Mouse (Mus musculus) cerebellum, adult 18-20 months (tissue): ENCODE measurements around the gene Lama1.
A peak's percentile ranks its signal among the peaks of the same experiment; 100 is the strongest.

ENCODE experiments used
- DNase-seq, 2 experiments: peaks; one replicate each; pipeline ENCODE4 v3.0.0; 2021

Lama1 gene

DNA sequence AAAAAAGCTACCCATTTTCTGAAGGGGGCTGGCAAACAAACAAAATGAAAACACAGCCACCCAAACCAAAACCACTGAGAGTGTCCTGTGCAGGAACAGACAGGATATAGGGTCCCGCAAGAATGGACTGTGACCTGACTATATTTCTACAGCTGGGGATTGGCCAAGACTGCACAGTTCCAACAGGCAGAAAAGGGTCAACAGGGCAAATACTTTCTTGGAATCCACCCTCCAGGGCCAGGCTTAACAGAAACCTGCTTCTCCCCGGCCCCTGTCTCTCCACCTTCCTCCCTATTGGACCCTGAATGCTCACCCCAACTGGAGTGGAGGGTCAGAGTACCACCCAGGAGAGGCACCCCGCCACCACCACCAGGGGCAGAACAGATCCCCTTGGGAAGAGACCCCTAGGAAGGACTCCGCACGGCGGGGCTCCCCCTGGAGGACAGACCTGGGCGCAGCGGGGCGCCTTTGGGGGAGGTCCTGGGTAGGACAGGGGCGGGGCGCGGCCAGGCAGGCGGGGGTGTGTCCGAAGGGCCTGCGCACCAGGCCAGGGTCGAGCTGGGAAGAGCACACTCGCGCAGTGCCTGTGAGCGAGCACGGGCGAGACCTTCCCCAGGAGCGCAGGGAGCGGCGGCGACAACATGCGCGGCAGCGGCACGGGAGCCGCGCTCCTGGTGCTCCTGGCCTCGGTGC lies at the start of gene Lama1:
Gene Lama1, plus strand, starts transcription at position 566 of the 693 bp plus-strand sequence.
- peak in 1 of 2 experiments; percentile 8 for DNase-seq

DNA sequence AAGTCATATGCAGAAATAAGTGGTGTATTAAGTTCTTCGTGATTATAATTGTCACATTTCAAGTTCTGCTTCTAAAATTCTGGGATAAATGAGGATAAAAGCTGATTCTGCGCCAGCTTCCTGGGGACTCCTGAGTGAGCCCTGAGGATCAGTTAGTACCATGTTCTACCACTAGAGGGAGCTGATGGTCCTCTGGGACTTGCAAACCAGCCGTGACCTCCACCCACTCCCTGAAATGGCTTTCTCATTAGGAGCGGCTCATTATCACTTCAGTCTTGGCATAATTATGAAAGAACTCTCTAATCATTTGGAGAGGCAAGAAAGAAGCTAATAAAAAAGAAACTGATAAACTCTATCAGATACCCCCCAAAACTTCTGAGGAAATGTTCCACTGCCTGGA lies 45.6 kb upstream of the Lama1 start:
- peak; percentile 32 to 45 for DNase-seq

DNA sequence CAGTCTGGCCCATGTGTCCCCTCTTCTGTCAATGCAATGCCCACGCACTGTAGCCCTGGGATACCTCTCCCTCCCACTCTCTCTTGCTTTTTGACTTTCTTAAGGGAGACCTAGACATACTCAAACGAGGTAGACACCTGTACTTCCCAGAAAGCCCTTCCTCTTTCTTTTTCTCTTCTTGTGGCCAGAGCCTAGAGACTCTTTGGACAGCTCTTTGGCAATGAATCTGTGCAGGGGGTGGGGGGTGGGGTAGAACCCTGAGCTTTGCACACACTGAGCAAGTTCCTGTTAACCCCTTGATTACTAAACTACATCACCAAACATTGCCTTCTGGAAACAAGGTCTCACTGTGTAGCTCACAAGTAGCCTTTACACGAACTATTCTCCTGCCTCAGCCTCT lies 32.8 kb upstream of the Lama1 start:
- no peak for DNase-seq

DNA sequence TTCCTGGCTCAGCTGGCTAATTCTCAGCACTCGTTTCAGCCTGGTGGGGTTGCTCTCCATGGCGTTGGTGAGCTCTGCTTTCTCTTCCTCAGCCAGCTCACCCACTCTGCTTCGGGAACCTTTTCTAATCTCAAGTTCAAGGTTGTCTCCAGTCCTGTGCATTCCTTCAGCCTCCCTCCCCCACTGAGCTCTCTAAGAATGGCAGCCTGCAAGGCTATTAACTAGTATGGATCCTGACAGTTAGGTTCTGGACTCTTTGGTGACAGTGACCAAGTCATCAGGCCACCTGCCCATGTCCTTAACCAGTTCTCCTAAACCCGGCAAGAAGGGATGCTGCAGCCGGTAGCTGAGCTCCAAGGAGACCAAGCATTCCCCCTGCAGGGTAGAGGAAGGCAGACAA lies 30.1 kb upstream of the Lama1 start:
- no peak for DNase-seq

DNA sequence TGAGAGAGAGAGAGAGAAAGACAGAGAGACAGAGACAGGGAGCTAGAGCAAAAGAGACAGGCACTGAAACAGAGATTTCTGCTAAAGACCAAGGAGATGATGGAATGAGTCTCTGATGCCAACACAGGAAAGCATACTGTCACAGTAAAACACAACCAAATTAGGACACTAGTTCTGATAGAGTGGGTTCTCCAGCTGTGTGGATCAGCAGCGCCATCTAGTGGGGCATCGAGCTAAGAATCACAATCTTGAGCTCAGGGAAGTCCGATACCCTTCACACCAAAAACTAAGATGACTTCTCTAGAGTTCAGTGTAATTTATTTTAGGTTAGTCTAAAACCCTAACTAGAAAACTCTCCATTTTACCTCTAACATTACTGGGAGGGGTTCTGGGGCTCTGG lies 29.1 kb upstream of the Lama1 start:
- DNase-seq = peak; percentile 13 to 30

DNA sequence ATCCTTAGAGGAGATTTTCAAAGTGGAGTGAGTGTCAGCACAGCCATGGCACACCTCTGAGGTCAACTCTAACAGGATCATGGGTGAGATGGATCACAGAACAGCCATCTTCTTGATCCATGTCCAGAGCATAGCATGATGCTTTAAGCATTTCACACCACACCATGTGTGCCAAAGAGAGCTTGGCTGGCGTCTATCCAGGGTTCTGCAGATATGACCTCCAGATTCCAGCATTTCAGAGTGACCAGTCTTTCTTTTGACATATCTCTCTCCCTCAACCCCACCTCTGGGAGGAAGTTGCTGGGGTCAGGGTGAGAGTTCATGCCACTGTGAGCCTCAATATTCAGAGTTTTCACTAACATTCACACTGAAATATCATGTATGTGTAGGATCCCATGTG lies 18.5 kb upstream of the Lama1 start:
- DNase-seq = no peak

DNA sequence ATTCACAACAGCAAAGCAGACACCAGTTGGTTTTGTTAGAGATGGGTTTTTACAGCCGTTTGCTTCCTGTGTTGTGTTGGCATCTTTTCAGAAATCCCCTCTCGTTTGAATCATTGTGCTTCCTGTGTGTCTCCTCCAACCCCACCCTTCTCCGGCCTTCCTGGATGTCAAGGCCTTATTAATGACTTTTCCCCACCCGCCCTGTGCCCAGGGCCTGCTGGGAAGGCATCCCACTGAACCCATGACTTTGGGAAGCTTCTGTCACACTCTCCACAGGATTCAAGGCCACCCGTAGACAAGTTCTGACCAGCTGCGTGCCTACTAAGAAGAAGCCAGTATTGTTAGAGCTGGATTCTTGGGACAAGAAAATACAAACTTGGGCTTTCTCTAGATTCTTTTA lies 16.0 kb upstream of the Lama1 start:
- DNase-seq = no peak

DNA sequence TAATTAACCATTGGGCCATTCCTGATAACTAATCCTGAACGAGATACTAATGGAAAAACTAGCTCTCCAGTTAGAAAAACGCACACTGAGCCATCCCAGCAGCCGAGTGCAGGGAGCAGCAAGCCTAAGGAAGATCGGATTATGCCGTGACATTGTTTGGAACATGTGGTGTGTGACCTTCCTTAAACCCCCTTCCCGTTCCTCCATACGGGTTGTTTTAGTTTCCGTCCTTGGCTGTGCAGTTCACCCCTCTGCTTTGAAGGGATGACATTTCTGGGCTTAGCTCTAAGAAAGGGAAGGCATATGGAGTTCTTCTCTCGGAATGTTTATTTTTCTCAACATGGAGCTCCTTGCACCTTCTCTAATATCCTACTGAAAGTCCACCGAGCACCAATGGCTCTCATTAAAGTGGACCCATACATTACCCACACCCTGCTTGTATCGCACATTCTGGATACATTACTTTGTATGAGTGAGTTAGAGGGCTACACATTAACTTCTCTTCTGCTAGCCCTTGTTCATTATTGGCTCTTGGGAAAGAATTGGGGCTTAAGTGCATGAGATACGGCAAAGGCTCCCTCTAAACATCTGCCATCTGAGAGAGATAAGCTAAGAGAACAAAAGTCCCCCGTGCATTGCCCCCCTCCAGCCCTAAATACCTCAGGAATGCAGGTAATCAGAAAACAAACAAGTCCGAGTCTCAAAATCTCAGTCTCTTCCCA lies 11.9 kb upstream of the Lama1 start:
- no peak for DNase-seq

DNA sequence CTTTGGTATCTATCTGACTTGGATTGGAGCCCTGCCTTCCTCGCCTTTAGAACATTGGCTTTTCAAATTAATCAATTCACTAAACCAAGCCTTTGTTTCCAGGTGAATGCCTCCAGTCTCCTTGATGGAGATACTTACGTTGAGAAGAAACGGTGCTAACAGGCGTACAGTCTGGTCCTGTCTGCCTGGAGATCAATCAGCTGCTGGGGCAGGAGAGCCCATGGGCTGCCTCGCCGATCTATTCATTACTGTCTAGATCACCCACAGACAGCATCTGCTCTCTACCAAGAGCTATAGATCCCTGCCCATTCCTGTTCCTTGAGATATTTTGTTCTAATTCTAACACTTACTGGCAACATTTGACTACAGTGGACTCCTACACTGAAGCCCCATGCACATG lies 9.6 kb upstream of the Lama1 start:
- DNase-seq = no peak

DNA sequence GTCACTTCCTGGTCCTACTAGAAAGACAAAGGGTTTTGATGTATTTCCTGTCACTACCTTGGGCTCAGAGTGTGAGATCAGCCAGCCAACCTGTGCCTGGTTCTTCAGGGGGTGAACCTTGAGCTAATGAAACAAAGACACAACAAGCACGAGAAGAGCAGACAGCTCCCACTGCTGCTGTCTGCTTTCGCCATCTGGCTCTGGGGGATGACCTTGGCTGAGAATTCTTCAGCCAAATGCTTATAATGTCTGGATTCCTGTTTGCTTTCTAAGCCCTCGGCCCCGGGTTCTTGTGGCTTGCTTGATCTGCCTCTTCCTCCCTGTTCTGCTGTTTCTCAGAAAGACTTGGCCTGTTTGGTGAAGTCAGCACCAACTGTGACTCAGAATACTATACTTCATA lies 6.4 kb upstream of the Lama1 start:
- no peak for DNase-seq

DNA sequence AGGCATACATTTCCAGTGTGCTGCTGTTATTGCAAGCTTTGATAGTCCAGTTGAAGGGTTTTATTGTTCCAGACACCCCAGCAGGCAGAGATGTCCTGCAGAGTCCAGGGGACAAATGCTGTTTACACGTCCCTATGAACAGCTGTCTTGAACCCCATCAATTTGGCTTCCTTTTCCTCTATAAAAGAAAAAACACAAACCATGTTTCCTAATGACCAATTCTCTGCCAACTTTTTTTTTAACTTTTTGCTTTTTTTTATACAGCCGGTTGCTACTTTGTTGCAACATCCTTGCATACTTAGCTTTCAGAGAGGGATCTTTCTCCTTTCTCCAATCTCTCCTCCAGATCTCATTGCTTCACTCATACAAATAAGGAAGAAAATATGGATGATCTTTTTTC lies 4.4 kb upstream of the Lama1 start:
- DNase-seq = no peak

DNA sequence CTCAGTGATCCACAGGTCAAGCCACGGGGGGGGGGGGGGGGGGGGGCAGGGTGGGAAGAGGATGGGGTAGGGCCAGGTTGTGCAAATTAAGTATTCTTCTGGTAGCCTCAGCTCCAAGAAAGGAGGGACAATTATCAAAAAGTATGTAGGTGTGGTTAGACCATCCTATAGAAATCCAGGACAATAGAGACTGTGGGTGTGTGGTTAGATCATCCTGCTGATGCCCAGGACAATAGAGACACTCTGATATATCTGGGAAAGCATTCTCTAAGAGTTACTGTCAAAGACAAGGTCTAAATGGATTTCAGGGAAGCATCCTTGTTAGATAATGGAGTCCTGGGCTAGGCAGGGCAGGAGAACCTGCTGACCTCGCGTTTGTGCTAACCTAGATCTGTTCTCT lies 3.2 kb upstream of the Lama1 start:
- no peak for DNase-seq

DNA sequence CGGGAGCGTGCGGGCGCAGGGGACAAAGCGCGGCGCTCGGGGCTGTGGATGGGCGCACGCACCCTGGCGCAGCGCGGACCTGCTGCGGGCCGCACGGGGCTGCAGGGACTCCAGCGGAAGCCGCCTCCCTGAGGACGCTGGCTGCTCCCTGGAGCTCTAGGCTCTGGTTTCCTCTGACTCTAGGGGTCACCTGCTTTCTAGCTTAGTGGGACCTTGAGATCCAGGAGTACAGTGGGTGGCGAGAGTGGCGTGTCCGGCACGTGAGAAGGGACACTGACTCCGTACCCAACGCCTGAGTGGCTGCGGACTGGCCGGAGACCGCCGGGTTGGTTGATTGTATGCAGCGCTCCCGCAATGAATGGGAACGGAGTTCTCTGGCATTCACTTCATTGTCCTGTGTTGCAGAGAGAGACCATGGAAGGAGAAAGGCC lies 417 bp downstream of the Lama1 start:
- no peak for DNase-seq

DNA sequence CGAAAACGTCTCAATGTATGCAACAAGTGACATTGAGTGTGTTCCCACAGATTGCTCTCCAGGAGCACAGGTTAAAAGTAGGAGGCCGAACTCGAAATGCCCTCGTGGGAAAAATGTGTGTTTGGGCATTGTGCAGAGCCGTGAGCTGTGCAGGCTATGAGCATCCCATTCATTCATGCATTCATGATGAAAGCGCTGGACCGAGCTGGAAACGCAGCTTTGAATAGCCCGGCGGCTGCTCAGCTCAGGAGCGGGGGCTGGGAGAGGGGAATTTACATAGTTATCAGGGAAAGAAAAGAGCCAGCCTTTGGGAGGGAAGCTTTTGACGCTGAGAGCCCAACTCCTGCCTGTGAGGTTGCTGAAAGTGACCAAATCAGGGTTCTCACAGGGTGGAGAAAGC lies 1.2 kb downstream of the Lama1 start:
- DNase-seq = no peak

DNA sequence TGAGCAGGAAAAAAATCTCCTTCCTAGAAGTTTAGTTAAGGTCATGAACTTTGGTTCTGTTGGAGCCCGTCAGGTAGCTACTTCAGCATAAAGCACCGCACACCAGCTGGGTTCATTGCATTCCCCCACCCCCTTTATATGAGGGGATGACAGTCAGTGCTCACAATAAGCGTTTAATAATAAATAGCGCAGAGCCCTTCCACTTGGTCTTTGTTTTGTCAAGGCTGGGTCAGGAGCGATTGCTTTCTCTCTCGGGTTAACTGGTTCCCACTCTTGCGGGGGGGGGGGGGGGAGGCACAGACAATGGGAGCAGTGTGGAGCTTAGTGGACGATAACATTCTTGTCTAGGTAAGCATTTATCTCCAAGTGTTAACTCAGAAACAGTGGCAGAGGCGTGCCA lies 4.7 kb downstream of the Lama1 start:
- no peak for DNase-seq

DNA sequence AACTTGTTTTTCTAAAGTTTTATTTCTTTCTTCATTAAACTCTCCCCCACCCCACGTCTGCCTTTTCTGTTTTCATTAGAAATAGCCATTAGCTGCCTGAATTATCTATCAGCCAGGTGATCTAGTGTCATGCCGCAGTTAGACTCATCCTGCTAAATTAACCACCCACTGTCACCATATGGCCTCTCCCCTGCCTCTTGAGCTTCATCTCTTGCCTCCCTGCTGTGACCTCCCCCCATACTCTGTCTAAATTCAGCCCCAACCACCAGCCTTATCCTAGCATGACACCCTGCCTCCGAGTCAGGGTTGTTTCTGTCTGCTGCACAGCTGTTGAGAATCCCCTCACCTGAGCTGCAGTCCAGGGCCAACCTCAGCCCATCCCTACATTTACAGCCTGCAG lies 5.9 kb downstream of the Lama1 start:
- no peak for DNase-seq

DNA sequence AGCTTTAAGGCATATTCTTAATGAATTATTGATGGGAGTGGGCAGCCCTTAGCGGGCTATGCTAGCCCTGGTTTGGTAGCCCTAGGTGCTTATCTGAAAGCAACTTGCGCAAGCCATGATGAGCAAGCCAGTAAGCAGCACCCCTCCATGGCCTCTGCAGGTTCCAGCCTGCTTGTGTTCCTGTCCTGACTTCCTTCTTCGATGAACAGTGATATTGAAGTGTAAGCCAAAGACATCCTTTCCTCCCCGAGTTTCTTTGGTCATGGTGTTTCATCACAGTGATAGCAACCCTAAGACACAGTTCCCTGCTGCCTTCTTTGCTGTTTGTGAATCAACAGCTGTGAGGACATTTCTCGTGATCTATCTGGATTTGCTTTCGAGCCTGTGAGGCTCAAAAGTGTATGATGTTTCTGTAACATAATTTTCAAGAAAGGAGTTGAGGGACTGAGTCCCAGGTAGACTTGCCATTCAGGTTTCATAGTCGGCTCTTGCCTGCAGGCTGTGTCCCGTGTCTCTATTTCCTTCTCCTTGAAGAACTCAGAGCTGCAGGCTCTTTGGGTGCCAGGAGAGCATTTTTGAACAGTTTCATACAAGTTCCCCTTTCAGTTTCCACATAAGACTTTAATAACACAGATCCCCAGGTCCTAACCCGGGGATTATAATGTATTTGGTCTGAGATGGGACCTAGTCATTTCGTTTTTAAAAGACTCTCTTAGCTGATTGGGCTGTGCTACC lies 8.1 kb downstream of the Lama1 start:
- no peak for DNase-seq

DNA sequence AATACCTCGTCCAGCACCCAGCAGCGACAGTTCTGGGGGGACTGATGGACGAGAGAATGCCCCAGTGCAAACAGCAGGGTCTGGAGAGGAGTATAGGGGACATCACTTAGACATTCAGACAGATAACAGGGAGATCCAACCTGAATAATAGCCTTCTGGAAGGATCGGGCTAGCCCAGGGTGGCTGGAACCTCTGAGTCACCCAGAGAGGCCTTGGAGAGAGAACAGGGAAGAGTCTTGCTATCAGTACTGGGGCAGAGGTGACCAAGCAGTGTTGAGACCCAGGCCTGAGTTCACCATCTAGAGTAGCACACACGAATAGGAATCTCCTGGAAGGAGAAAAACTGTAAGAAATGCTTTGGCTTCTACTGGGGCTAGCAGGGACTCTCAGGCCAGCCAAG lies 9.3 kb downstream of the Lama1 start:
- DNase-seq = no peak

DNA sequence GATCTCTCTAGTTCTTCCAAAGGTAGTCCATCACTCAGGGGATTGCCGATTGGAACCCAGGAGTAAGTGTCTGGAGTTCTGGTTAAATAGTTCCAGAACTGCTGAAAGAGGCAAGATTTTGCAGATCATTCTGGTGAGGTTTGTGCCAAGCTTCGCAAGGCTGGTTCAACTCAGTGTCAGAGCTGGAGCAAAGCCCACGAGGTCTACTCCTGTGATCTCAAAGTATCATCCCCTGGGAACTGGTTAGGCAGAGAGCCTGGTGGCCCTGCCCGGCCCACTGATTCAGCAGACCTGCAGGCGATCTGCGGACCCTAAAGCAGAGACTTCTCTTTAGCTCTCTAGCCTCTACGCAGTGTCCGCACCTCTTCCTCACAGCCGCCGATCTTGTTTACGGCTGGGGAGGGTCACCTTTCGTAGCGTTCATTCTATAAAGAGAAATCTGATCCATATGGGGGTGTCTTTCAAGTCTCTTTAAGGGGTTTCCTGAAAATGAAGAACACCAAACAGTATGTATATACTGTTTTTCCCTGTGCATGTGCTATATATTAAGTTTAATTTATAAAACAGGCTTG lies 10.8 kb downstream of the Lama1 start:
- DNase-seq = no peak

DNA sequence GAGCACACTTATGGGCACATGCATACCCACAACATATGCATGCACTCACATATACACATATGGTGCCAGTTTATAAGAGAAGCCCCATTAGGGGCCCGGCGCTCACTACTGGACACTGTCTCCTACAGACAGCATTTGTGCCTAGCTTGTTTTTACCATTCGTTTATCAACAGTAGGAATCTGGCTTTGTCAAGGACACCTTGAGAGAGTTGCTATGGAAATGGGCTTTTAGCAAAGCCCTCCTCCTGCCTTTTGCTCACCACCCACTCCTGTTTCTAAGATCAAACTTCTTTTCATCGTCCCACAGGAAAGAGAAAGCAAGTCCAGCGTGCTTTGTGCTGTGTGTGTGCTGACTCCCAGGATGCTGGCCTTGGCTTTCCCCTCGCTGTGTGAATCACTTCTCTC lies 13.3 kb downstream of the Lama1 start:
- DNase-seq = no peak

DNA sequence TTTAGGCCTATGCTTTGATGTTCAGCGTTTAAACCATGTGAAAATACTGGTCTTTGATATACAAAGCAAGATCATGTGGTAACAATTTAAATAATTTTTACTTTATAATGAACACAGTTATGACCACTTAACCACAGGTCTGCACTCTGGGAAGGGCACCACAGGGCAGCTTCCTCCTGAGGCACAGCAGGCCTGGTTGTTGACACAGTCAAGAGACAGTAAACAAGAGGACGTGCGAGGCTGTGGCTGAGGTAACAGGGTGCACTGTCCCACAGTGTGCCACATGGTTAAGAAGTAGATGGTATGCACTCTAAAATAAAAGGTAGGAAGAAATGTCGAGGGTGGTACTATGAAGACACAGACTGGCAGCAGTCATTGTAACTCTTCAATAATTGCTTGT lies 14.3 kb downstream of the Lama1 start:
- no peak for DNase-seq

DNA sequence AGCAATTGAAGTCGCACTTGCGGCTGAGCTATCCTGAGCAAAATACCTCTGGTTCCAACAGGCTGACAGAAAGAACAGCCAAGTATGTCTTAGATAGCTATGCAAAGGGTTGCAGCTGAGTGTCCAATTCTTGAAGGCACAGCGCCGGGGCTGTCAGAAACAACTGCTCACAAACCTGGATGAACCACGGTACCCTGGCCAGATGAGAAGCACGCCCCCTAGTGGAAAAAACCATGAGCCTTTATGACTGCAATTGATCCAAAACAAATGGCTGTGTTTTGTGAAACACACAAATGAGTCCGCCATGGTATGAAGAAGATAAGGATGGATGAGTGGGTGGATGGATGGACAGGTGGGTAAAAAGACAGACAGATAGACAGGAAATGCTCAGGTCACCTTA lies 15.9 kb downstream of the Lama1 start:
- no peak for DNase-seq

DNA sequence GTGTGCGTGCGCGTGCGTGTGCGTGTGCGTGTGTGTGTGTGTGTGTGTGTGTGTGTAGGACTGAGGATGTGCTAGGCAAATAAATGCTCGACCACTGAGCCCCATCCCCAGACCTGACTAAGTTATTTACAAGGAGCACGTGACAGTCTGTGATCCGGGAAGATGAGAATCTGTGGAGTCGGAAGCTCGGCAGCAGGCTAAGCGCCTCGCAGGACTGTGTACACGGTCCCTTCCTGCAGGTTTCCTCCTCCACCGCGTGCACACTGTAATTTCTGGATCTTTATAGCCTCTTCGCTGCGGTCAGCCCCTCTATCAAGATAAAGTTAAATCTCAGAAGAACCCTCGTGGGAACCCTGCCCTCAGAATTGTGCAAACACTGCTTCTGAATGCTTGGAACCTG lies 18.4 kb downstream of the Lama1 start:
- no peak for DNase-seq

DNA sequence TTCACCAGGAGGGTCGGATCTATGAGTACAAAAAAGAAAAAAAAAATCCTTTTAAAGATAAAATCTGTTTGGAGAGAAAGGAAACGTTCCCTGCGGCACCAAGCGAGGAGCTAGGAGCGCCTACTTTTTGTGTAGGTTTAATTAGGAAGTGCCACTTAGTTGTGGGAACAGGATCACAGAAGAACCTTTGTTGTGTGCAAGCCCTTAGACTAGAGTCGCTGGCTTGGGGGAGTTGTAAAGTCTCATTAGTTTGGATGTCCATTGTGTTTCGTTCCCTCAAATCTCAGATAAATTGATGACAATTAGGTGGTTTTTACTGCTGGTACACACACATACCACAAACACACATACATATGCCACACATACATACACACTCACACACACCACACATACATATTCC lies 25.0 kb downstream of the Lama1 start:
- no peak for DNase-seq
